Mouse (Mus musculus): ENCODE results near the gene Zfp61.

DNA sequence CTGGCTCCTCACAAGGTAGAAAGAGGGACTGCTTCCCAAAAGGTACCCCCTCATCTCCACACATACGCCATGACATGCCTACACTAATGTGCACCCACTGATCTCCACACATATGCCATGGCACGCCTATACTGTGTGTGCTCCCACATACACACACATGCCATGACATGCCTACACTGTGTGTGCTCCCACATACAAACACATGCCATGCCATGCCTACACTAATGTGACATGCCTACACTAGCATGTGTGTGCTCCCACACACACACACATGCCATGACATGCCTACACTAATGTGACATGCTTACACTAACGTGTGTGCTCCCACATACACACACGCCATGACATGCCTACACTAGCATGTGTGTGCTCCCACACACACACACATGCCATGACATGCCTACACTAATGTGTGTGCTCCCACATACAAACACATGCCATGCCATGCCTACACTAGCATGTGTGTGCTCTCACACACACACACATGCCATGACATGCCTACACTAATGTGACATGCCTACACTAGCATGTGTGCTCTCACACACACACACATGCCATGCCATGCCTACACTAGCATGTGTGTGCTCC lies 10.8 kb downstream of the Zfp61 start:
- TF ChIP-seq CTCF (IDR thresholded peaks at IDR 0.05; ENCODE audit: control insufficient read depth, insufficient read depth, insufficient replicate concordance, low read depth, low read length) (no peak), POLR2A (IDR thresholded peaks at IDR 0.05; ENCODE audit: control insufficient read depth, low read depth, low read length) (no peak)
